Mouse (Mus musculus) liver, embryonic 11.5 days (tissue): ENCODE data around the gene Rnasek. TPM values are rescaled to one million over a fixed set of nuclear protein-coding genes. Genes with fewer than 3 reads are reported as not detected.

Experiments used
- ATAC-seq: fragments of 200-750 bp; cut with Nextera tagmentation; replicated peaks from 2 replicates; pipeline ENCODE4 v1.8.0; 2017; ENCODE audit warnings: moderate number of reproducible peaks, mild to moderate bottlenecking, moderate TSS enrichment, moderate library complexity; ENCODE audit not compliant: low FRiP score
- DNase-seq: peaks from one replicate; pipeline ENCODE4 v3.0.0-alpha.2; 2017; ENCODE audit warnings: low spot score
- H3K27ac ChIP-seq: fragments of 300-500 bp; sonication (generic); 2 replicates; pipeline ENCODE4 v1.5.1; 2014; ENCODE audit warnings: mild to moderate bottlenecking, low read depth, low read length, control low read depth
- H3K27me3 ChIP-seq: fragments of 300-500 bp; sonication (generic); replicated peaks from 2 replicates; pipeline ENCODE4 v1.6.1; 2014; ENCODE audit warnings: low read length, mixed read lengths; ENCODE audit not compliant: control insufficient read depth, insufficient read depth
- H3K36me3 ChIP-seq: fragments of 300-500 bp; sonication (generic); 2 replicates; pipeline ENCODE4 v1.6.1; 2014; ENCODE audit warnings: mild to moderate bottlenecking, low read length, moderate library complexity, mixed read lengths; ENCODE audit not compliant: control insufficient read depth, insufficient read depth
- H3K4me1 ChIP-seq: fragments of 300-500 bp; sonication (generic); replicated peaks from 2 replicates; pipeline ENCODE4 v1.6.1; 2014; ENCODE audit warnings: low read length, mixed read lengths; ENCODE audit not compliant: control insufficient read depth, insufficient read depth
- H3K4me2 ChIP-seq: fragments of 300-500 bp; sonication (generic); 2 replicates; pipeline ENCODE4 v1.6.1; 2014; ENCODE audit warnings: mild to moderate bottlenecking, control low read depth, moderate library complexity
- H3K4me3 ChIP-seq: fragments of 300-500 bp; sonication (generic); 2 replicates; pipeline ENCODE4 v1.5.1; 2014; ENCODE audit warnings: low read depth, low read length, control low read depth
- H3K9ac ChIP-seq: fragments of 300-500 bp; sonication (generic); 2 replicates; pipeline ENCODE4 v1.6.1; 2014; ENCODE audit warnings: low read depth, low read length, control low read depth
- H3K9me3 ChIP-seq: fragments of 300-500 bp; sonication (generic); 2 replicates; pipeline ENCODE4 v1.6.1; 2016; ENCODE audit warnings: low read length, inconsistent platforms, mixed read lengths; ENCODE audit not compliant: control insufficient read depth
- WGBS: fragments of 180-500 bp; shearing (Covaris S2); extraction: QIAGEN DNeasy Blood & Tissue Kit; methylation state at CpG from one replicate; pipeline ENCODE4 v1.1.7; 2014; 5-methylcytosine and 5-hydroxymethylcytosine counted together
- polyA plus RNA-seq: library from polyadenylated mRNA; unstranded; fragments of >200 nt; fragmentation: Nextera tagmentation; extraction: Ambion mirVana; gene quantifications from 2 replicates; pipeline ENCODE4 v1.2.1, GENCODE M21; 2014

Rnasek gene
- polyA plus RNA-seq, result 184 and 188 TPM in 2 replicates

- H3K9me3 ChIP-seq, result no peaks in the 10 kb centered on the region
- peak within 1 kb of the TSS; percentile 97 for H3K4me3 ChIP-seq
- peak within 1 kb of the TSS; percentile 92 for H3K4me2 ChIP-seq
- peaks cover 7% of the 10 kb centered on the region; the same call in 1 of the 2 replicates for H3K36me3 ChIP-seq
- ATAC-seq (peak; percentile 40), DNase-seq (peak; percentile 87)
- H3K27me3 ChIP-seq, result no peaks in the 10 kb centered on the region
- H3K4me1 ChIP-seq, result peaks cover 30% of the 10 kb centered on the region
- peak within 1 kb of the TSS; percentile 95 for H3K9ac ChIP-seq
- H3K27ac ChIP-seq, result peak within 1 kb of the TSS; percentile 97
- 0% methylated on average over 27 of the region's 35 CpGs for WGBS
Measured at GRCm38 (mm10) chr11:70239541-70240279, at the start of gene Rnasek, which contains the start of gene Gm21988. Rnasek (minus strand) TSS chr11:70239842. Gm21988 (minus strand) TSS chr11:70239830.

GRCm38 (mm10) chr11:70289236-70289635 is 49.6 kb upstream of the Rnasek start:
- Histone ChIP-seq H3K9ac (no peak overlapping the region), H3K4me3 (no peak overlapping the region), H3K36me3 (no peaks in the 10 kb centered on the region), H3K9me3 (no peaks in the 10 kb centered on the region), H3K27ac (no peak overlapping the region), H3K4me1 (no peaks in the 10 kb centered on the region), H3K27me3 (no peaks in the 10 kb centered on the region), H3K4me2 (no peak overlapping the region)
- ATAC-seq (no peak), DNase-seq (no peak)
- WGBS, result 47% methylated on average over 6 of the region's 6 CpGs

- Histone ChIP-seq H3K4me3 (no peak overlapping the region), H3K36me3 (no peaks in the 10 kb centered on the region), H3K4me1 (no peaks in the 10 kb centered on the region), H3K27me3 (no peaks in the 10 kb centered on the region), H3K27ac (no peak overlapping the region), H3K9me3 (no peaks in the 10 kb centered on the region), H3K9ac (no peak overlapping the region), H3K4me2 (no peak overlapping the region)
- WGBS, result 87% methylated on average over 10 of the region's 10 CpGs
- ATAC-seq (no peak), DNase-seq (no peak)
Measured at GRCm38 (mm10) chr11:70288102-70288501, 48.5 kb upstream of the Rnasek start.

GRCm38 (mm10) chr11:70285686-70286085 is 46.0 kb upstream of the Rnasek start:
- WGBS, result 72% methylated on average over 5 of the region's 5 CpGs
- no peaks in the 10 kb centered on the region for H3K36me3 ChIP-seq
- no peak overlapping the region for H3K4me2 ChIP-seq
- no peak overlapping the region for H3K9ac ChIP-seq
- no peaks in the 10 kb centered on the region for H3K27me3 ChIP-seq
- H3K9me3 ChIP-seq, result no peaks in the 10 kb centered on the region
- DNase-seq (no peak), ATAC-seq (no peak)
- H3K4me3 ChIP-seq, result no peak overlapping the region
- H3K4me1 ChIP-seq, result no peaks in the 10 kb centered on the region
- H3K27ac ChIP-seq, result no peak overlapping the region

- H3K4me3 ChIP-seq, result no peak overlapping the region
- no peaks in the 10 kb centered on the region for H3K4me1 ChIP-seq
- no peak overlapping the region for H3K27ac ChIP-seq
- H3K9me3 ChIP-seq, result no peaks in the 10 kb centered on the region
- H3K4me2 ChIP-seq, result no peak overlapping the region
- 77% methylated on average over 3 of the region's 3 CpGs for WGBS
- no peaks in the 10 kb centered on the region for H3K27me3 ChIP-seq
- no peak overlapping the region for H3K9ac ChIP-seq
- no peaks in the 10 kb centered on the region for H3K36me3 ChIP-seq
- DNase-seq (no peak), ATAC-seq (no peak)
Measured at GRCm38 (mm10) chr11:70284757-70285156, 45.1 kb upstream of the Rnasek start.

GRCm38 (mm10) chr11:70283666-70284065 is 44.0 kb upstream of the Rnasek start:
- WGBS, result 77% methylated on average over 4 of the region's 4 CpGs
- Histone ChIP-seq H3K4me1 (no peaks in the 10 kb centered on the region), H3K27ac (no peak overlapping the region), H3K9me3 (no peaks in the 10 kb centered on the region), H3K9ac (no peak overlapping the region), H3K4me2 (no peak overlapping the region), H3K27me3 (no peaks in the 10 kb centered on the region), H3K4me3 (no peak overlapping the region), H3K36me3 (no peaks in the 10 kb centered on the region)
- no peak for ATAC-seq
- DNase-seq, result no peak

GRCm38 (mm10) chr11:70280441-70280840 is 40.8 kb upstream of the Rnasek start:
- H3K4me3 ChIP-seq, result no peak overlapping the region
- 66% methylated on average over 3 of the region's 3 CpGs for WGBS
- no peak overlapping the region for H3K4me2 ChIP-seq
- ATAC-seq (no peak), DNase-seq (no peak)
- no peak overlapping the region for H3K9ac ChIP-seq
- H3K36me3 ChIP-seq, result no peaks in the 10 kb centered on the region
- H3K4me1 ChIP-seq, result no peaks in the 10 kb centered on the region
- no peaks in the 10 kb centered on the region for H3K9me3 ChIP-seq
- H3K27me3 ChIP-seq, result no peaks in the 10 kb centered on the region
- H3K27ac ChIP-seq, result no peak overlapping the region

- H3K4me2 ChIP-seq, result no peak overlapping the region
- no peak overlapping the region for H3K9ac ChIP-seq
- no peak overlapping the region for H3K27ac ChIP-seq
- no peak for DNase-seq
- H3K4me1 ChIP-seq, result no peaks in the 10 kb centered on the region
- no peak overlapping the region for H3K4me3 ChIP-seq
- H3K27me3 ChIP-seq, result no peaks in the 10 kb centered on the region
- WGBS, result 82% methylated on average over 3 of the region's 3 CpGs
- H3K9me3 ChIP-seq, result no peaks in the 10 kb centered on the region
- no peaks in the 10 kb centered on the region for H3K36me3 ChIP-seq
- ATAC-seq, result no peak
Measured at GRCm38 (mm10) chr11:70278961-70279360, 39.3 kb upstream of the Rnasek start.

- Histone ChIP-seq H3K9me3 (no peaks in the 10 kb centered on the region), H3K4me1 (no peaks in the 10 kb centered on the region), H3K36me3 (no peaks in the 10 kb centered on the region), H3K4me3 (no peak overlapping the region), H3K27me3 (no peaks in the 10 kb centered on the region), H3K4me2 (no peak overlapping the region), H3K9ac (no peak overlapping the region), H3K27ac (no peak overlapping the region)
- DNase-seq, result no peak
- WGBS, result 86% methylated on average over 7 of the region's 7 CpGs
- ATAC-seq, result no peak
Measured at GRCm38 (mm10) chr11:70271641-70272040, 32.0 kb upstream of the Rnasek start.
